Mouse (Mus musculus) neural tube, embryonic 14.5 days (tissue): Measurements from ENCODE around the gene Lrrc61. TPM values are rescaled to one million over a fixed set of nuclear protein-coding genes. Genes with fewer than 3 reads are reported as not detected.

ENCODE experiments used
- ATAC-seq: fragments of 200-750 bp; cut with Nextera tagmentation; 2 replicates; pipeline ENCODE4 v1.8.0; 2017; ENCODE audit warnings: low read depth, mild to moderate bottlenecking, moderate TSS enrichment, moderate library complexity
- H3K27ac ChIP-seq: fragments of 300-500 bp; sonication (generic); 2 replicates; pipeline ENCODE4 v1.5.1; 2014; ENCODE audit warnings: low read depth, mild to moderate bottlenecking, control low read depth, low read length, moderate library complexity, mixed read lengths
- H3K27me3 ChIP-seq: fragments of 300-500 bp; sonication (generic); 2 replicates; pipeline ENCODE4 v1.6.1; 2014; ENCODE audit warnings: low read length; ENCODE audit not compliant: control insufficient read depth, insufficient read depth
- H3K36me3 ChIP-seq: fragments of 300-500 bp; sonication (generic); 2 replicates; pipeline ENCODE4 v1.6.1; 2014; ENCODE audit warnings: low read length, mixed read lengths; ENCODE audit not compliant: control insufficient read depth, insufficient read depth
- H3K4me1 ChIP-seq: fragments of 300-500 bp; sonication (generic); 2 replicates; pipeline ENCODE4 v1.6.1; 2014; ENCODE audit warnings: low read length; ENCODE audit not compliant: control insufficient read depth, insufficient read depth
- H3K4me2 ChIP-seq: fragments of 300-500 bp; sonication (generic); 2 replicates; pipeline ENCODE4 v1.6.1; 2014; ENCODE audit warnings: mild to moderate bottlenecking, low read depth, low read length, control low read depth
- H3K4me3 ChIP-seq: fragments of 300-500 bp; sonication (generic); 2 replicates; pipeline ENCODE4 v1.5.1; 2014; ENCODE audit warnings: low read depth, low read length, control low read depth, mixed read lengths
- H3K9ac ChIP-seq: fragments of 300-500 bp; sonication (generic); replicated peaks from 2 replicates; pipeline ENCODE4 v1.6.1; 2014; ENCODE audit warnings: low read depth, mild to moderate bottlenecking, control low read depth, low read length, mixed read lengths
- H3K9me3 ChIP-seq: fragments of 300-500 bp; sonication (generic); 2 replicates; pipeline ENCODE4 v1.6.1; 2016; ENCODE audit warnings: low read length; ENCODE audit not compliant: control insufficient read depth
- WGBS: fragments of 180-500 bp; shearing (Covaris S2); extraction: QIAGEN DNeasy Blood & Tissue Kit; methylation state at CpG from one replicate; pipeline ENCODE4 v1.1.7; 2014; 5-methylcytosine and 5-hydroxymethylcytosine counted together
- polyA plus RNA-seq: library from polyadenylated mRNA; unstranded; fragments of >200 nt; fragmentation: Nextera tagmentation; extraction: Ambion mirVana; gene quantifications from 2 replicates; pipeline ENCODE4 v1.2.1, GENCODE M21; 2014

The Lrrc61 gene
- polyA plus RNA-seq, 1 experiment from 2014 or later: 15.1 TPM

- H3K9ac ChIP-seq: no peak overlapping the region
- WGBS: 45% methylated on average over 7 of the region's 7 CpGs
- H3K4me2 ChIP-seq: no peak overlapping the region
- H3K36me3 ChIP-seq: peaks cover 9% of the 10 kb centered on the region
- no peak overlapping the region for H3K4me3 ChIP-seq
- H3K9me3 ChIP-seq: no peaks in the 10 kb centered on the region
- H3K27me3 ChIP-seq: no peaks in the 10 kb centered on the region
- ATAC-seq: no peak
- H3K27ac ChIP-seq: no peak overlapping the region
- no peaks in the 10 kb centered on the region for H3K4me1 ChIP-seq
These were observed 54.9 kb downstream of the Lrrc61 start for GRCm38 (mm10) chr6:48609512-48609911.

GRCm38 (mm10) chr6:48610657-48611056 lies 56.1 kb downstream of the Lrrc61 start:
- Histone ChIP-seq H3K4me2 (no peak overlapping the region), H3K4me1 (no peaks in the 10 kb centered on the region), H3K9ac (no peak overlapping the region), H3K27me3 (no peaks in the 10 kb centered on the region), H3K36me3 (peaks cover 9% of the 10 kb centered on the region), H3K27ac (no peak overlapping the region), H3K9me3 (no peaks in the 10 kb centered on the region), H3K4me3 (no peak overlapping the region)
- 73% methylated on average over 3 of the region's 3 CpGs for WGBS
- no peak for ATAC-seq

- Histone ChIP-seq H3K4me3 (no peak overlapping the region), H3K27ac (no peak overlapping the region), H3K9ac (no peak overlapping the region), H3K36me3 (peaks cover 9% of the 10 kb centered on the region), H3K27me3 (no peaks in the 10 kb centered on the region), H3K4me1 (no peaks in the 10 kb centered on the region), H3K9me3 (no peaks in the 10 kb centered on the region), H3K4me2 (no peak overlapping the region)
- WGBS: 87% methylated on average over 4 of the region's 4 CpGs
- ATAC-seq: no peak
These were observed 58.9 kb downstream of the Lrrc61 start for GRCm38 (mm10) chr6:48613464-48613863.

- 95% methylated on average over 5 of the region's 5 CpGs for WGBS
- Histone ChIP-seq H3K27ac (no peak overlapping the region), H3K4me3 (no peak overlapping the region), H3K4me1 (no peaks in the 10 kb centered on the region), H3K36me3 (peaks cover 20% of the 10 kb centered on the region), H3K27me3 (no peaks in the 10 kb centered on the region), H3K9me3 (no peaks in the 10 kb centered on the region), H3K4me2 (no peak overlapping the region), H3K9ac (no peak overlapping the region)
- no peak for ATAC-seq
These were observed 60.2 kb downstream of the Lrrc61 start for GRCm38 (mm10) chr6:48614756-48615155.

- no peaks in the 10 kb centered on the region for H3K27me3 ChIP-seq
- H3K4me2 ChIP-seq: no peak overlapping the region
- H3K4me3 ChIP-seq: no peak overlapping the region
- no peaks in the 10 kb centered on the region for H3K4me1 ChIP-seq
- H3K9ac ChIP-seq: no peak overlapping the region
- H3K27ac ChIP-seq: no peak overlapping the region
- ATAC-seq: no peak
- 95% methylated on average over 30 of the region's 30 CpGs for WGBS
- no peaks in the 10 kb centered on the region for H3K9me3 ChIP-seq
- peaks cover 18% of the 10 kb centered on the region for H3K36me3 ChIP-seq
These were observed 65.4 kb downstream of the Lrrc61 start for GRCm38 (mm10) chr6:48620031-48620430.

Other genes starting within 250 kb of the Lrrc61 start
- 26.7 and 28.1 TPM in 2 replicates for gene Krba1, start 159.2 kb upstream of the Lrrc61 start, polyA plus RNA-seq
- 29.7 and 37.8 TPM in 2 replicates for gene Zfp467, start 109.0 kb upstream of the Lrrc61 start, polyA plus RNA-seq
- 0.16 and 0.35 TPM in 2 replicates for gene Sspo, start 106.6 kb upstream of the Lrrc61 start, polyA plus RNA-seq
- gene Atp6v0e2, start 17.2 kb upstream of the Lrrc61 start, polyA plus RNA-seq: 248 and 275 TPM in 2 replicates
- gene Rarres2, start 18.0 kb downstream of the Lrrc61 start, polyA plus RNA-seq: 0.68 and 11.8 TPM in 2 replicates
- gene Gm45021, start 34.8 kb downstream of the Lrrc61 start, polyA plus RNA-seq: 0.90 TPM in 1 of 2 replicates, not detected in the other
- 38.9 and 40.8 TPM in 2 replicates for gene Repin1, start 39.1 kb downstream of the Lrrc61 start, polyA plus RNA-seq
- gene Gm44965, start 39.1 kb downstream of the Lrrc61 start, polyA plus RNA-seq: not detected in 2 replicates
- gene Zfp775, start 47.3 kb downstream of the Lrrc61 start, polyA plus RNA-seq: 12.3 and 17.6 TPM in 2 replicates
- 20.5 and 26.9 TPM in 2 replicates for gene AI854703, start 72.0 kb downstream of the Lrrc61 start, polyA plus RNA-seq
- 0.20 and 0.35 TPM in 2 replicates for gene Gimap8, start 92.4 kb downstream of the Lrrc61 start, polyA plus RNA-seq
- gene Gimap9, start 121.3 kb downstream of the Lrrc61 start, polyA plus RNA-seq: 0.70 and 1.5 TPM in 2 replicates
- gene Gimap4, start 129.8 kb downstream of the Lrrc61 start, polyA plus RNA-seq: 0.33 and 1.4 TPM in 2 replicates
- gene Gimap6, start 153.4 kb downstream of the Lrrc61 start, polyA plus RNA-seq: 5.8 and 8.9 TPM in 2 replicates
- gene Gm28053, start 163.8 kb downstream of the Lrrc61 start, polyA plus RNA-seq: not detected in 2 replicates
- gene Gimap7, start 163.8 kb downstream of the Lrrc61 start, polyA plus RNA-seq: not detected in 2 replicates
- 2.8 and 4.9 TPM in 2 replicates for gene Gimap1, start 184.3 kb downstream of the Lrrc61 start, polyA plus RNA-seq
- 0.84 and 1.5 TPM in 2 replicates for gene Gimap5, start 191.4 kb downstream of the Lrrc61 start, polyA plus RNA-seq
- not detected in 2 replicates for gene Gimap3, start 216.1 kb downstream of the Lrrc61 start, polyA plus RNA-seq